Mouse (Mus musculus) bone marrow macrophage, adult 2 months (primary cell): Measurements from ENCODE around the gene Tmem208.

Source experiments
- CTCF ChIP-seq: IDR thresholded peaks from 2 replicates; pipeline ENCODE4 v1.5.1; 2012; ENCODE audit warnings: low read depth, mild to moderate bottlenecking, low read length, moderate library complexity
- POLR2A ChIP-seq: IDR thresholded peaks from 2 replicates; pipeline ENCODE4 v1.6.1; 2012; ENCODE audit warnings: mild to moderate bottlenecking, low read depth, low read length, borderline replicate concordance

GRCm38 (mm10) chr8:105278911-105279334, 47.2 kb upstream of the Tmem208 start:
- TF ChIP-seq POLR2A: no peak
- TF ChIP-seq CTCF: no peak
